Mouse (Mus musculus) layer of hippocampus, postnatal 25 days (tissue): Measurements from ENCODE around the gene Vmn2r68. TPM values are rescaled to one million over a fixed set of nuclear protein-coding genes. Genes with fewer than 3 reads are reported as not detected.

ENCODE experiments used
- DNase-seq, 2 experiments: peaks; one replicate each; pipeline ENCODE4 v3.0.0; 2022; ENCODE audit warnings: mixed read lengths in 2 of 2, low spot score in 1 of 2; ENCODE audit errors: extremely low spot score in 1 of 2
- total RNA-seq, 2 experiments: library from RNA; stranded (reverse); gene quantifications; 2 replicates each; pipeline ENCODE4 v1.2.3; 2021

Vmn2r68 gene
- total RNA-seq: not detected

DNA sequence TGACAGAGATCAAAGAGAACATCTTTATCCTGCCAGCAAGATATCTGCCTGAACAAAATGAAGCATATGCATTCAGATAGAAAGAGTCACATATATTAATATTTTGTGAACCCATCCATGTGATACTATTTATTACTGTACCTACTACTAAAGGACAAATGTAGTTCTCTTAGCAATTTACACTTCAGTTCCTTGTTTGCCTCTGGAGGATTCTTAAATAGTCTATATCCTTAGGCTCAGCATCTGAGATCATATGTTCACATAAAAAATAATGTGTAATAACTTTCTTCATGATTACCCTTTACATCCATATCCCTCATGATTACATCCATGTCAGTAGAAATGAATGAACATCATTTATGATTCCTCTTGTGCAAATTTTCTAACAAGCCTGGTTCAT is at the start of gene Vmn2r68:
TSS of gene Vmn2r68 (minus strand) at position 101 of the 400 bp plus-strand sequence.
- no peak for DNase-seq

Other genes with a start within 250 kb of the Vmn2r68 start
- gene Vmn2r66, start 225.5 kb downstream of the Vmn2r68 start, total RNA-seq: not detected
- gene Vmn2r67, start 81.8 kb downstream of the Vmn2r68 start, total RNA-seq: not detected
- gene Vmn2r69, start 178.1 kb upstream of the Vmn2r68 start, total RNA-seq: not detected